Mouse (Mus musculus): ENCODE data around the gene Etfb. TPM values are rescaled to one million over a fixed set of nuclear protein-coding genes. Genes with fewer than 3 reads are reported as not detected.

Gene Etfb
- total and polyA plus RNA-seq, 3 experiments, result 147 to 201 (median 201) TPM

DNA sequence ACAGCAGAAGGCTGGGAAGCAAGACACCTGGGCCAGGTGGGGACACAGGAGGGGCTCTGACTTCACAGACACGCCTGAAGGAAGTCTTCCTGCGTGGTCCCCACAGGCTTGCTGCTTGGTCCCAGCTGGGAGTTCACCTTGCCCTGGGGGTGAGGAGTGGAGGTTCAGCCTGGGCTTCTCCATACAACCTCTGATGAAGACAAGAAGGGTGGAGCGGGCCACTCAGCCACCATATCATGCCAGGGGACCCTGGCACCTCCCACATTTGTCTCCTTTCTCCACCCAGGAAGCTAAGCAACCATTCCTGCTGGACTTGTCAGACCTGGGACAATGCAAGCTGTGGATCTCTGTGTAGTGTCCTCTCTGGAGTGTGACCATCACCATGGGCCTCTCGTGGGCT is 19.0 kb downstream of the Etfb start, which contains the start of gene Vsig10l:
Vsig10l (plus strand) TSS at position 301 of the 400 bp plus-strand sequence.
- dilution Hi-C loops (cut with MboI; ENCODE audit: extremely low pct_ligation_motif_present, extremely low pct_unique_long_range_greater_than_20kb, low sequenced_read_pairs), result no loop called here
- H3K4me3 ChIP-seq (replicated peaks in 1 of 3; ENCODE audit: low read depth in 2 of 3, low read length in 2 of 3, poor library complexity in 1 of 3), result no peak within 1 kb of the TSS
- in situ Hi-C loops (cut with MboI; ENCODE audit: low pct_ligation_motif_present, low pct_unique_long_range_greater_than_20kb, low sequenced_read_pairs), result loop anchor here (5.0 to 10.0 kb wide), 3 partner anchors 41 to 178 kb away; no protein-coding TSS in a partner anchor

GRCm38 (mm10) chr7:43463976-43464375 is 20.1 kb downstream of the Etfb start:
- Histone ChIP-seq H3K79me2 (replicated peaks; ENCODE audit: control insufficient read depth, extremely low read depth, insufficient read depth, poor library complexity, severe bottlenecking) (no peaks in the 10 kb centered on the region), H3K36me3 (replicated peaks in 1 of 2; ENCODE audit: control insufficient read depth in 1 of 2, insufficient read depth in 1 of 2, low read length in 1 of 2) (no peaks in the 10 kb centered on the region), H3K4me3 (replicated peaks in 1 of 3; ENCODE audit: low read depth in 2 of 3, low read length in 2 of 3, poor library complexity in 1 of 3) (no peak overlapping the region), H3K27me3 (replicated peaks) (no peaks in the 10 kb centered on the region), H3K9ac (ENCODE audit: insufficient read depth, low read depth) (no peak overlapping the region), H3K4me1 (ENCODE audit: control insufficient read depth in 1 of 2, insufficient read depth in 2 of 2) (peaks cover 3 to 11% of the 10 kb centered on the region in 2 experiments; a peak in 3 of 4 replicates), H3K9me3 (replicated peaks; ENCODE audit: low read length) (no peaks in the 10 kb centered on the region), H3K4me2 (ENCODE audit: insufficient read depth, low read depth, poor library complexity, severe bottlenecking) (no peak overlapping the region), H3K27ac (ENCODE audit: insufficient read depth, low read depth) (no peak overlapping the region)
- no peak for TF ChIP-seq JUND (conservative IDR thresholded peaks at IDR 0.05; ENCODE audit: low read depth, low read length)
- no peak for TF ChIP-seq BHLHE40 (IDR thresholded peaks at IDR 0.05; ENCODE audit: low read depth, low read length)
- TF ChIP-seq EP300 (IDR thresholded peaks at IDR 0.05; ENCODE audit: low read length), result no peak
- no peak for TF ChIP-seq RCOR1 (conservative IDR thresholded peaks at IDR 0.05; ENCODE audit: low read depth, low read length)
- no peak for TF ChIP-seq ZKSCAN1 (IDR thresholded peaks at IDR 0.05; ENCODE audit: borderline replicate concordance, low read depth, low read length)
- TF ChIP-seq CTCF (conservative IDR thresholded peaks at IDR 0.05 in 1 of 2, IDR thresholded peaks at IDR 0.05 in 1 of 2; ENCODE audit: low read depth in 2 of 2, low read length in 2 of 2), result no peak
- TF ChIP-seq ZC3H11A (IDR thresholded peaks at IDR 0.05; ENCODE audit: low read depth, low read length), result no peak
- dilution Hi-C loops (cut with MboI; ENCODE audit: extremely low pct_ligation_motif_present, extremely low pct_unique_long_range_greater_than_20kb, low sequenced_read_pairs), result no loop called here
- in situ Hi-C loops (cut with MboI; ENCODE audit: low pct_ligation_motif_present, low pct_unique_long_range_greater_than_20kb, low sequenced_read_pairs), result loop anchor here (5.0 to 10.0 kb wide), 3 partner anchors 42 to 179 kb away; no protein-coding TSS in a partner anchor
- no peak for DNase-seq (ENCODE audit: extremely low read depth)

More for the DNA sequence above, 19.0 kb downstream of the Etfb start, which contains the start of gene Vsig10l:
- Histone ChIP-seq H3K9ac (ENCODE audit: insufficient read depth, low read depth) (no peak within 1 kb of the TSS), H3K4me2 (ENCODE audit: insufficient read depth, low read depth, poor library complexity, severe bottlenecking) (no peak within 1 kb of the TSS), H3K9me3 (replicated peaks; ENCODE audit: low read length) (no peaks in the 10 kb centered on the region), H3K4me1 (ENCODE audit: control insufficient read depth in 1 of 2, insufficient read depth in 2 of 2) (peaks cover 3 to 11% of the 10 kb centered on the region in 2 experiments; a peak in 3 of 4 replicates), H3K79me2 (replicated peaks; ENCODE audit: control insufficient read depth, extremely low read depth, insufficient read depth, poor library complexity, severe bottlenecking) (no peaks in the 10 kb centered on the region), H3K27ac (ENCODE audit: insufficient read depth, low read depth) (no peak within 1 kb of the TSS), H3K36me3 (replicated peaks in 1 of 2; ENCODE audit: control insufficient read depth in 1 of 2, insufficient read depth in 1 of 2, low read length in 1 of 2) (peaks cover 0 to 5% of the 10 kb centered on the region in 2 experiments), H3K27me3 (replicated peaks) (no peaks in the 10 kb centered on the region)
- TF ChIP-seq POLR2AphosphoS2 (IDR thresholded peaks at IDR 0.05; ENCODE audit: low read depth, low read length), result no peak
- TF ChIP-seq GABPA (IDR thresholded peaks at IDR 0.05; ENCODE audit: insufficient replicate concordance, low read depth, low read length), result no peak
- TF ChIP-seq USF1 (IDR thresholded peaks at IDR 0.05; ENCODE audit: low read depth, low read length), result no peak
- TF ChIP-seq JUND (conservative IDR thresholded peaks at IDR 0.05; ENCODE audit: low read depth, low read length), result no peak
- no peak for TF ChIP-seq USF2 (conservative IDR thresholded peaks at IDR 0.05; ENCODE audit: low read depth, low read length)
- TF ChIP-seq MAFK (IDR thresholded peaks at IDR 0.05; ENCODE audit: insufficient replicate concordance, low read length), result no peak
- TF ChIP-seq MAZ (IDR thresholded peaks at IDR 0.05; ENCODE audit: low read depth, low read length), result no peak
- TF ChIP-seq RCOR1 (conservative IDR thresholded peaks at IDR 0.05; ENCODE audit: low read depth, low read length), result no peak
- TF ChIP-seq SMC3 (IDR thresholded peaks at IDR 0.05; ENCODE audit: low read depth, low read length), result no peak
- TF ChIP-seq CHD1 (IDR thresholded peaks at IDR 0.05; ENCODE audit: low read depth, low read length), result no peak
- TF ChIP-seq ETS1 (conservative IDR thresholded peaks at IDR 0.05; ENCODE audit: low read depth, low read length), result no peak
- no peak for TF ChIP-seq MXI1 (IDR thresholded peaks at IDR 0.05; ENCODE audit: low read depth, low read length)
- TF ChIP-seq MEF2A (IDR thresholded peaks at IDR 0.05; ENCODE audit: borderline replicate concordance, low read depth, low read length), result no peak
- no peak for TF ChIP-seq NRF1 (IDR thresholded peaks at IDR 0.05; ENCODE audit: low read depth, low read length)
- TF ChIP-seq MYC (IDR thresholded peaks at IDR 0.05; ENCODE audit: low read depth, low read length), result no peak
- no peak for TF ChIP-seq ELF1 (IDR thresholded peaks at IDR 0.05; ENCODE audit: low read depth, low read length)
- TF ChIP-seq HCFC1 (IDR thresholded peaks at IDR 0.05; ENCODE audit: low read depth, low read length), result no peak
- no peak for TF ChIP-seq IRF4 (IDR thresholded peaks at IDR 0.05; ENCODE audit: low read depth, low read length)
- no peak for DNase-seq (ENCODE audit: extremely low read depth)

Data from CH12.LX (cell line).